Mouse (Mus musculus) layer of hippocampus, postnatal 14 days (tissue): Measurements from ENCODE around the gene Bmp10. TPM values are rescaled to one million over a fixed set of nuclear protein-coding genes. Genes with fewer than 3 reads are reported as not detected.
A peak's percentile ranks its signal among the peaks of the same experiment; 100 is the strongest.

ENCODE experiments used
- DNase-seq, 2 experiments: peaks; one replicate each; pipeline ENCODE4 v3.0.0; 2021 to 2022; ENCODE audit warnings: low spot score in 2 of 2, mixed read lengths in 1 of 2
- long read RNA-seq, 2 experiments: library from polyadenylated mRNA; stranded (forward); transcript quantifications; one replicate each; pipeline ENCODE4 v2.0.0; 2021
- total RNA-seq, 2 experiments: library from RNA; stranded (reverse); gene quantifications; 2 replicates each; pipeline ENCODE4 v1.2.3; 2021

Bmp10 gene
- not detected for total RNA-seq
- long read RNA-seq, experiment 1 = 0 reads
- long read RNA-seq, experiment 2 = 0 reads

- DNase-seq = no peak
Measured at GRCm38 (mm10) chr6:87428487-87429044, at the start of gene Bmp10. Gene Bmp10, plus strand, starts transcription at chr6:87428994.

GRCm38 (mm10) chr6:87383926-87384691, 44.7 kb upstream of the Bmp10 start:
- DNase-seq = peak in 1 of 2 experiments; percentile 16

GRCm38 (mm10) chr6:87384761-87385160, 44.0 kb upstream of the Bmp10 start:
- no peak for DNase-seq

GRCm38 (mm10) chr6:87386203-87386602, 42.6 kb upstream of the Bmp10 start:
- peak; percentile 71 to 82 for DNase-seq

GRCm38 (mm10) chr6:87386681-87387080, 42.1 kb upstream of the Bmp10 start:
- no peak for DNase-seq

- DNase-seq = no peak
Measured at GRCm38 (mm10) chr6:87388877-87389276, 39.9 kb upstream of the Bmp10 start, which contains the start of gene Gkn3. Gene Gkn3, minus strand, starts transcription at chr6:87388935.

- DNase-seq = no peak
Measured at GRCm38 (mm10) chr6:87389455-87389989, 39.3 kb upstream of the Bmp10 start.

- DNase-seq = no peak
Measured at GRCm38 (mm10) chr6:87393466-87394205, 35.2 kb upstream of the Bmp10 start.

GRCm38 (mm10) chr6:87394783-87395182, 34.0 kb upstream of the Bmp10 start:
- DNase-seq = no peak

- peak; percentile 66 to 82 for DNase-seq
Measured at GRCm38 (mm10) chr6:87399137-87399536, 29.7 kb upstream of the Bmp10 start.

GRCm38 (mm10) chr6:87399886-87400566, 28.8 kb upstream of the Bmp10 start:
- DNase-seq = no peak

- DNase-seq = no peak
Measured at GRCm38 (mm10) chr6:87401456-87401855, 27.3 kb upstream of the Bmp10 start.

- DNase-seq = no peak
Measured at GRCm38 (mm10) chr6:87412011-87412410, 16.8 kb upstream of the Bmp10 start.

GRCm38 (mm10) chr6:87422304-87422703, 6.5 kb upstream of the Bmp10 start:
- no peak for DNase-seq

- DNase-seq = peak; percentile 9 to 11
Measured at GRCm38 (mm10) chr6:87424037-87424816, 4.6 kb upstream of the Bmp10 start.

- no peak for DNase-seq
Measured at GRCm38 (mm10) chr6:87426954-87427353, 1.8 kb upstream of the Bmp10 start.

GRCm38 (mm10) chr6:87427616-87428015, 1.2 kb upstream of the Bmp10 start:
- no peak for DNase-seq

- no peak for DNase-seq
Measured at GRCm38 (mm10) chr6:87435791-87436190, 7.0 kb downstream of the Bmp10 start.

- no peak for DNase-seq
Measured at GRCm38 (mm10) chr6:87436745-87437144, 8.0 kb downstream of the Bmp10 start.

GRCm38 (mm10) chr6:87443253-87443652, 14.5 kb downstream of the Bmp10 start:
- no peak for DNase-seq
